Mouse (Mus musculus) thymus, adult 2 months (tissue): Measurements from ENCODE around the gene Atpaf2. TPM values are rescaled to one million over a fixed set of nuclear protein-coding genes. Genes with fewer than 3 reads are reported as not detected.
A peak's percentile ranks its signal among the peaks of the same experiment; 100 is the strongest.

Experiments
- DNase-seq: peaks from one replicate; pipeline ENCODE4 v3.0.0; 2021
- H3K27ac ChIP-seq: fragments of 200-500 bp; 2 replicates; pipeline ENCODE4 v1.5.1; 2012; ENCODE audit warnings: low read length, control low read depth; ENCODE audit not compliant: control insufficient read depth, insufficient read depth
- H3K27me3 ChIP-seq: fragments of 200-500 bp; 2 replicates; pipeline ENCODE4 v1.6.1; 2012; ENCODE audit warnings: mild to moderate bottlenecking, low read length, moderate library complexity, mixed read lengths; ENCODE audit not compliant: control insufficient read depth, insufficient read depth
- H3K36me3 ChIP-seq: fragments of 200-500 bp; 2 replicates; pipeline ENCODE4 v1.6.1; 2012; ENCODE audit warnings: mild to moderate bottlenecking, low read length, moderate library complexity; ENCODE audit not compliant: control insufficient read depth, insufficient read depth
- H3K4me1 ChIP-seq: fragments of 200-500 bp; replicated peaks from 2 replicates; pipeline ENCODE4 v1.6.1; 2012; ENCODE audit warnings: low read length; ENCODE audit not compliant: control insufficient read depth, insufficient read depth
- H3K4me3 ChIP-seq: fragments of 200-500 bp; 2 replicates; pipeline ENCODE4 v1.5.1; 2012; ENCODE audit warnings: mild to moderate bottlenecking, low read length, control low read depth, moderate library complexity; ENCODE audit not compliant: control insufficient read depth, insufficient read depth
- CTCF ChIP-seq: fragments of 200-500 bp; IDR thresholded peaks from 2 replicates; pipeline ENCODE4 v1.5.1; 2012; ENCODE audit warnings: mild to moderate bottlenecking, control low read depth, low read length, moderate library complexity, borderline replicate concordance; ENCODE audit not compliant: control insufficient read depth, poor library complexity, insufficient read depth; ENCODE audit errors: extremely low read depth
- POLR2A ChIP-seq: fragments of 200-500 bp; IDR thresholded peaks from 2 replicates; pipeline ENCODE4 v1.6.1; 2012; ENCODE audit warnings: mild to moderate bottlenecking, low read length, control low read depth, moderate library complexity; ENCODE audit not compliant: control insufficient read depth, poor library complexity, insufficient read depth; ENCODE audit errors: extremely low read depth
- WGBS: fragments of 180-500 bp; shearing (Covaris S2); methylation state at CpG from one replicate; pipeline ENCODE4 v1.1.7; 2018; 5-methylcytosine and 5-hydroxymethylcytosine counted together
- polyA plus RNA-seq: library from polyadenylated mRNA; depleted of rRNA; stranded (reverse); fragments of >200 nt; gene quantifications from 2 replicates; pipeline ENCODE4 v1.2.3, GENCODE M21; 2012; rRNA removed

Atpaf2 gene
- polyA plus RNA-seq, 1 experiment, result 42.9 TPM

GRCm38 (mm10) chr11:60357116-60357515, 61.1 kb downstream of the Atpaf2 start:
- Histone ChIP-seq H3K4me3 (no peak overlapping the region), H3K4me1 (peaks cover 4% of the 10 kb centered on the region), H3K27me3 (no peaks in the 10 kb centered on the region), H3K36me3 (no peaks in the 10 kb centered on the region), H3K27ac (no peak overlapping the region)
- TF ChIP-seq POLR2A, result no peak
- TF ChIP-seq CTCF, result no peak
- no peak for DNase-seq
- WGBS, result 78% methylated on average over 1 of the region's 1 CpGs

- DNase-seq, result no peak
- no peaks in the 10 kb centered on the region for H3K27me3 ChIP-seq
- 93% methylated on average over 2 of the region's 2 CpGs for WGBS
- H3K36me3 ChIP-seq, result no peaks in the 10 kb centered on the region
- no peak overlapping the region for H3K27ac ChIP-seq
- TF ChIP-seq POLR2A (no peak), CTCF (no peak)
- H3K4me3 ChIP-seq, result no peak overlapping the region
- H3K4me1 ChIP-seq, result peaks cover 7% of the 10 kb centered on the region
Observed at GRCm38 (mm10) chr11:60355952-60356351, 62.3 kb downstream of the Atpaf2 start.

- Histone ChIP-seq H3K36me3 (no peaks in the 10 kb centered on the region), H3K4me1 (peaks cover 7% of the 10 kb centered on the region), H3K27ac (peak within 1 kb of the TSS; percentile 1; the same call in 1 of the 2 replicates), H3K4me3 (peak within 1 kb of the TSS; percentile 63), H3K27me3 (no peaks in the 10 kb centered on the region)
- TF ChIP-seq CTCF (0 out of 2 replicates have a peak, but pooled peaks have one; percentile 50), POLR2A (peak; percentile 40; the same call in 1 of the 2 replicates)
- DNase-seq, result peak; percentile 98
- WGBS, result under 1% methylated on average over 57 of the region's 57 CpGs
Observed at GRCm38 (mm10) chr11:60352559-60353411, 65.5 kb downstream of the Atpaf2 start, which contains the start of the genes Tom1l2 and Drc3. Gene Tom1l2 (minus strand): TSS chr11:60352905. Gene Drc3 (plus strand): TSS chr11:60353329.

- peaks cover 7% of the 10 kb centered on the region for H3K4me1 ChIP-seq
- WGBS, result 42% methylated on average over 11 of the region's 11 CpGs
- no peaks in the 10 kb centered on the region for H3K27me3 ChIP-seq
- DNase-seq, result no peak
- H3K36me3 ChIP-seq, result no peaks in the 10 kb centered on the region
- peak overlapping the region; percentile 63 for H3K4me3 ChIP-seq
- peak overlapping the region; percentile 1; the same call in 1 of the 2 replicates for H3K27ac ChIP-seq
- TF ChIP-seq POLR2A (no peak), CTCF (no peak)
Observed at GRCm38 (mm10) chr11:60351925-60352371, 66.3 kb downstream of the Atpaf2 start.

GRCm38 (mm10) chr11:60351388-60351787, 66.9 kb downstream of the Atpaf2 start:
- DNase-seq, result no peak
- 76% methylated on average over 2 of the region's 2 CpGs for WGBS
- no peaks in the 10 kb centered on the region for H3K36me3 ChIP-seq
- H3K27me3 ChIP-seq, result no peaks in the 10 kb centered on the region
- H3K4me1 ChIP-seq, result peaks cover 7% of the 10 kb centered on the region
- no peak overlapping the region for H3K27ac ChIP-seq
- TF ChIP-seq CTCF (no peak), POLR2A (no peak)
- H3K4me3 ChIP-seq, result no peak overlapping the region

Other genes with a start within 250 kb of the Atpaf2 start
- 466 and 519 TPM in 2 replicates for gene Srebf1, start 195.9 kb downstream of the Atpaf2 start, polyA plus RNA-seq
- 85.1 and 99.5 TPM in 2 replicates for gene Tom1l2, start 65.6 kb downstream of the Atpaf2 start, polyA plus RNA-seq
- 2.8 and 5.2 TPM in 2 replicates for gene Drc3, start 65.1 kb downstream of the Atpaf2 start, polyA plus RNA-seq
- gene Gid4, start 1.3 kb downstream of the Atpaf2 start, polyA plus RNA-seq, result 20.3 and 24.4 TPM in 2 replicates
- gene Drg2, start 36.1 kb upstream of the Atpaf2 start, polyA plus RNA-seq, result 59.9 and 60.7 TPM in 2 replicates
- gene Myo15, start 50.9 kb upstream of the Atpaf2 start, polyA plus RNA-seq, result 0.17 and 0.20 TPM in 2 replicates
- gene Alkbh5, start 117.9 kb upstream of the Atpaf2 start, polyA plus RNA-seq, result 29.0 and 37.4 TPM in 2 replicates